Mouse (Mus musculus) forebrain, embryonic 16.5 days (tissue): Measurements from ENCODE around the gene Fth1. TPM values are rescaled to one million over a fixed set of nuclear protein-coding genes. Genes with fewer than 3 reads are reported as not detected.

Experiments used
- ATAC-seq: fragments of 200-750 bp; cut with Nextera tagmentation; 2 replicates; pipeline ENCODE4 v1.8.0; 2017; ENCODE audit warnings: mild to moderate bottlenecking, moderate library complexity
- H3K27ac ChIP-seq: fragments of 300-500 bp; sonication (generic); 2 replicates; pipeline ENCODE4 v1.5.1; 2014; ENCODE audit warnings: low read length, control low read depth
- H3K27me3 ChIP-seq: fragments of 300-500 bp; sonication (generic); replicated peaks from 2 replicates; pipeline ENCODE4 v1.6.1; 2014; ENCODE audit warnings: low read length; ENCODE audit not compliant: control insufficient read depth, insufficient read depth
- H3K36me3 ChIP-seq: fragments of 300-500 bp; sonication (generic); 2 replicates; pipeline ENCODE4 v1.6.1; 2014; ENCODE audit not compliant: control insufficient read depth, insufficient read depth
- H3K4me1 ChIP-seq: fragments of 300-500 bp; sonication (generic); replicated peaks from 2 replicates; pipeline ENCODE4 v1.6.1; 2014; ENCODE audit warnings: low read length; ENCODE audit not compliant: control insufficient read depth, insufficient read depth
- H3K4me2 ChIP-seq: fragments of 300-500 bp; sonication (generic); 2 replicates; pipeline ENCODE4 v1.6.1; 2014; ENCODE audit warnings: mild to moderate bottlenecking, low read length, control low read depth
- H3K4me3 ChIP-seq: fragments of 300-500 bp; sonication (generic); replicated peaks from 2 replicates; pipeline ENCODE4 v1.5.1; 2014; ENCODE audit warnings: mild to moderate bottlenecking, low read length, control low read depth
- H3K9ac ChIP-seq: fragments of 300-500 bp; sonication (generic); replicated peaks from 2 replicates; pipeline ENCODE4 v1.6.1; 2014; ENCODE audit warnings: low read depth, low read length, control low read depth
- H3K9me3 ChIP-seq: fragments of 300-500 bp; sonication (generic); 2 replicates; pipeline ENCODE4 v1.6.1; 2016; ENCODE audit warnings: low read length; ENCODE audit not compliant: control insufficient read depth
- WGBS: fragments of 180-500 bp; shearing (Covaris S2); extraction: QIAGEN DNeasy Blood & Tissue Kit; methylation state at CpG from one replicate; pipeline ENCODE4 v1.1.7; 2014; 5-methylcytosine and 5-hydroxymethylcytosine counted together
- polyA plus RNA-seq: library from polyadenylated mRNA; unstranded; fragments of >200 nt; fragmentation: Nextera tagmentation; extraction: Ambion mirVana; gene quantifications from 2 replicates; pipeline ENCODE4 v1.2.1, GENCODE M21; 2015

The Fth1 gene
- polyA plus RNA-seq, 1 experiment from 2014 or later = 1,497 TPM

DNA sequence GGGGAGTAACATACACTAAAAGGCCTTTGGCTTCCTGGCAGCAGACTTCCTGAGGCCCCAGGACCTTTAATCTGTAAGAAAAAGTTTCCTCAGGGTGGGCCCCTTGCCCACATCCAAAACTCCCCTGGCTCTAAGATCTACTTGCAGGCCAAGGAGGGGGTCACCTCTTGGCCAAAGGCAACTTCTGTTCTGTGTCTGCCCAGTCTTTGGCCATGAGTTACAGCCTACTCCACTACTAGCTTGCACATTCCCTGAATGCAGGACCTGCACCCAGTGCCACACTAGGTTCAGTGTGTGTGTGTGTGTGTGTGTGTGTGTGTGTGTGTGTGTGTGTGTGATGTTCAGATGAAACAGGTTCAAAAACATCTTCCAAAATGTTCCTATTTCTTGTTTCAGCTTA lies 7.2 kb downstream of the Fth1 start:
- Histone ChIP-seq H3K27ac (no peak overlapping the region), H3K9me3 (no peaks in the 10 kb centered on the region), H3K4me1 (peaks cover 14% of the 10 kb centered on the region), H3K27me3 (no peaks in the 10 kb centered on the region), H3K9ac (no peak overlapping the region), H3K4me3 (no peak overlapping the region), H3K4me2 (no peak overlapping the region), H3K36me3 (peaks cover 8% of the 10 kb centered on the region)
- ATAC-seq = no peak

DNA sequence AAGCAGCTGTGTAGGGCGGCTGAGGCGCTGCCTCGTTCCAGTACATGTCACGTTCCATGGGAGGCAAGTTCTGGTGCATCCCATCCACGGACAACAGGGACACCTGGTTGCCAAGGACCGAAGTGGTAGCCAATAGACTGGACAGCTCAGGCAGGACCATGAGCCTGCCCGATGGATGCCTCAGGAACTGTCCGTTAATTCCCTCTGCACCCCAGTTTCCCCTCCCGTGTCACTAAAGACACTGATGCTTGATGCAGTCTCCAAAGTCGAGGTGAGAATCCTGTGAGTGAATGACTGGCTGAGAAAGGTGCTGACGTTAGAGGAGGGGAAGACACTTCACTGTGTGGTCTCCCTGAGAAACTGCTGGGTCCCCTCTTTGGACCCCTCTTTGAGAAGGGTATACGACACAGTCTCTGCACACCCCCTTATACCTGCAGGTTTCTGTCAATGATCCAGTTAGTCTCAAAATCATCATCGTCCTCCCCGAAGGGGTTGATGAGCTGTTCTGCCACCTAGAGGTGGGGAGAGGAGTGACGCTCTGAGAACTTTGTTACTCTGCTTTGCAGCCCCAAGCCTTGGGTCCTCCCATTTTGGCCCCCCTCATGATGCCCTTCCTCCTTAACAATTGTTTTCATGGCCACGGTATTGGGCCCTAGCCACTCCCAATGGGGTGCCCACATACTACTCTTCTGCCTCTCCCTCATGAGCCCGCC lies 8.9 kb downstream of the Fth1 start:
- Histone ChIP-seq H3K9me3 (no peaks in the 10 kb centered on the region), H3K4me2 (no peak overlapping the region), H3K27me3 (no peaks in the 10 kb centered on the region), H3K36me3 (peaks cover 8% of the 10 kb centered on the region), H3K27ac (no peak overlapping the region), H3K4me3 (no peak overlapping the region), H3K4me1 (peaks cover 4% of the 10 kb centered on the region), H3K9ac (no peak overlapping the region)
- 68% methylated on average over 17 of the region's 17 CpGs for WGBS
- ATAC-seq = no peak

DNA sequence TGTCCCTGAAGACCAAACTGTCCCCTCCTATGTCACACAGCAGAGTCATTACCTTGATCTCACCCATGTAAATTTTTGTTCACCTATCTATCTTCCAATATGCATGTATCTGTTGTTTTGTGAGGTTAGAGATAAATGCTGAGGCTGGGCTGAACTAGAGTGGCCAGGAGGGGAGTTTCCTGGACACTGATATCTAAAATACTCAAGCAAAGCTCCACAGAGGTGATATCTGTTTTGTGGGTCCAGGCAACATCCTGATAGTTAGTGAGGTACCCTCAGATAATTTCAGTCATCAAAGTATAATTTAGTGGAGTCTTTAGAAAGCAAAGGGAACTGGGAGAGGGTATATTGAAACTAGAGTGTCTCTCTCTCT lies 9.5 kb downstream of the Fth1 start:
- Histone ChIP-seq H3K27me3 (no peaks in the 10 kb centered on the region), H3K4me1 (peaks cover 2% of the 10 kb centered on the region; the same call in 1 of the 2 replicates), H3K9me3 (no peaks in the 10 kb centered on the region), H3K4me3 (no peak overlapping the region), H3K36me3 (peaks cover 8% of the 10 kb centered on the region), H3K27ac (no peak overlapping the region), H3K4me2 (no peak overlapping the region), H3K9ac (no peak overlapping the region)
- no peak for ATAC-seq

DNA sequence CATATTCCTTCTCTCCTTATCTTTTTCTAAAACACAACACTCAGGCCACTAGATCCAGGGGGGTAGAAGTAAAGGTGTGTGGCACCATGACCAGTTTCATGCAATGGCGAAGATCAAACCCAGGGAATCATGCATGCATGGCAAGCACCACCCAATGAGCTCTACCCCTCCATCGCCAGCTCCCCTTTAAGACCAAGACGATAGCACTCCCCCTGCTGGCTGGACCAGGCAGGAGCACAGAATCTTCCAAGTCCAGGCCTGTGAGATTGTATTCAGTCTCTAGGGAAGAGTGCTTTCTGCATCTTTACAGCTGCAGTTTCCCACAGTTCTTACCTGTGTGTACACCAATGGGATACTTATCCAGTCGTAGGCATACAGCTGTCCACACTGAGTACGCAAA lies 10.9 kb downstream of the Fth1 start:
- Histone ChIP-seq H3K9ac (no peak overlapping the region), H3K9me3 (no peaks in the 10 kb centered on the region), H3K4me3 (no peak overlapping the region), H3K4me1 (peaks cover 2% of the 10 kb centered on the region; the same call in 1 of the 2 replicates), H3K27ac (no peak overlapping the region), H3K36me3 (no peaks in the 10 kb centered on the region), H3K27me3 (no peaks in the 10 kb centered on the region), H3K4me2 (no peak overlapping the region)
- 21% methylated on average over 5 of the region's 5 CpGs for WGBS
- ATAC-seq = 0 out of 2 replicates have a peak, but pooled peaks have one; percentile 6

DNA sequence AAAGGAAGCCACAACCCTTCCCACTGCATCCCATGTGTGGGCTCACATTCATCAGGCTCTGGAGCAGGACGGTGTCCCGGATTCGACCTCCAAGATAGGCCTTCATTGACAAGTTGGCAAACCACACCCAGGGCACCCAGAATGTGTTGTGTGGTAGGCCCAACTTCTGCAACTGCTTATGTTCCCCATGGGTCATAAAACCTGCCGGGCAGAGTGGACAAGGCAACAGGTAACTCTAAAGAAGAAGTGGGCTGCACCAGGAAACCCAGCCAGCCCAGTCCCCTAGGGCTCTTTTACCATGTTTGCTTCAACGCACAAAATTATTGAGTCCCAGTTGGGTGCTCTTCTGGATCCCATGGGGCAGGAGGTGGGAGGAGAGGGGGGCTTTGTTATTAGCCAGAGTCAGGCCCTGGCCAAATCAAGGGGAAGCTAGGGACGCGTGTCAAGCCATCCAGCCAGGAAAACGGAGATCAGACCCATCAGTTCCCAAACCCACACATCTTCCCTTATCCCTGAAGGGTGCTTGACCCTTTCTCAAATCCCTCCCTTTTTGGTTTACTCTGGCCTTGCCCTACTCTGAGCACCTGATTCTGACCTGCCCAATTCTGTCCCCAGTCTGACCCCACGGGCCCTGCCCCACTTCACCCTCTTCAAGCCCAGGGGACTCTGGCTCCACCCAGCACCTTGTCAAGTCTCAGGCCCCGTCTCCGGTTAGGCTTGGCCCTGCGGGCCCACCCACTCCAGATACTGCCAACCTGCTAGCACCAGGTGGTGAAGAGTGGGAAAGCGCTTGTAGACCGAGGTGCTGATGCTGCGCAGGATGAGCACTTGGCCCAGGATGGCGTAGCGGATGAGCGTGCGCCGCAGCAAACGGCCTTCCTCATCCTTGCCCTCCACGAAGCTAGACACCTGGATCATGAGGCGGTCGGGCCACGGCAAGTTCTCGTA lies 11.9 kb downstream of the Fth1 start:
- no peaks in the 10 kb centered on the region for H3K27me3 ChIP-seq
- peak; percentile 69 for ATAC-seq
- peak overlapping the region; percentile 22 for H3K4me3 ChIP-seq
- no peaks in the 10 kb centered on the region for H3K9me3 ChIP-seq
- no peak overlapping the region for H3K27ac ChIP-seq
- H3K9ac ChIP-seq = peak overlapping the region; percentile 7; the same call in 1 of the 2 replicates
- H3K36me3 ChIP-seq = no peaks in the 10 kb centered on the region
- H3K4me1 ChIP-seq = peaks cover 2% of the 10 kb centered on the region; the same call in 1 of the 2 replicates
- 47% methylated on average over 26 of the region's 26 CpGs for WGBS
- peak overlapping the region; percentile 29 for H3K4me2 ChIP-seq

DNA sequence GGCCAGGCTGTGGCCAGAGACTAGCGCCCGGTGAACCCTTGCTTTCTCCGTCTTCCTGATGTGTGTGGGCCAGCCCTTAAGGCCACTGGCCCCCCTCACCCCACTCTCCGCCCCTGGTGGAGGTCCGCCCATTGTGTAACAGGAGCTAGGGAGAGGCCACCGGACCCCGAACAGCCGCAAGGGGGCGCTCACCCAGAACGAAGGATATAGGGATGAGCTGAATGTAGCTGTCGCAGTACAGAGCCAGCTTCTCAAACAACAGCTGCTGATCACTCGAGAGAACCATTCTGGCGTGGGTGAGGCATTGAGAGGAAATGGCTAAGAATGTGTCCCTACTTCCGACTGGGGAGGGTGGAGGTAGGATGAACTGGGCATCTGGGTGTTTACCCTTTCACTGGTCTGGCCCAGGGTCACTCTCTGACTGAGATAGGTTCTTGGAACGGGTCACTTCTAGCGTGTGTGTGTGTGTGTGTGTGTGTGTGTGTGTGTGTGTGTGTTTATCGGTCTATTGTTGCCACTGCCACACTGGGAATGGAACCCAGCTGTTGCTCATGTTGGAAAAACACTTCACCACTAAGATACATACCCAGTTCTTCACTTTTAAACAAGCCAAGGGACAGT lies 12.7 kb downstream of the Fth1 start:
- 6% methylated on average over 17 of the region's 17 CpGs for WGBS
- no peaks in the 10 kb centered on the region for H3K9me3 ChIP-seq

DNA sequence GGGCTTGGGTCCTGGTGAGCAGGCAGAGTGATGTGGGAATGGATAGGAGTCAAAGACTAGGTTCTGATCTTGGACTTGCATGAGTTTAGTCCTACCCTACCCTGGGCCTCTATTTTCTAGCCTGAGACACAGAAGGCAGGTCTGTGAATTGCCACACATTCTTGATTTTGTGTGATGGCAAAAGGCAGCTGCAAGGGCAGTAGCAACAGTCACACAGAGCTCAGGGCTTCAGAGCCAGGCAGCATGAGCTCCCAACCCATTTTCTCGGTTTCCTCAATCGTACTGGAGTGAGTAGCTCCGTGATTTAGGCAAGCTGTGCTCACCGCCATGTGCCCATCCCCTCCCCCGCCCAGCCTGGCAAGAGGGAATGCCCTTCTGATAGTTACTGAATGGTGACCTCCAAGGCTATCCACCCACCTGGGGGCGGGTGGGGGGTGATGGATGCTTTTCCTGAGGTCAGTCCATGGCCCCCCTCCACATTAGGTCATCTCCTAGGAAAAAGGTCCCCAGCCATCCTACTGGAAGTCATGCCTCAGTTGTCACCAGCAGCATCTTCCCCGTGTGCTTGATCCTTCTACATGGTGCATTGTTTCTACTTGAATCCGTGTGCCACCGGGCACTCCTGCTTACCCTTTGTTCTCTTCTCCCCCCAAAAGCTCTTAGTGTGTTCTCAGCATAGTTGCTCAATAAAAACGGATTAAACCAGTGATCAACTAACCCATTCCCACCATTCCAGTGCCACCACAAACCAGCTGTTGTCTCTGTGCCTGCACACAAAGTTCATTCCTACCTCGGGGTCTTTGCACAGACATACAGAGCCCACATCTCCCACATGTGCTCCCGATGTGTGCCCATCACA lies 17.0 kb downstream of the Fth1 start:
- H3K27ac ChIP-seq = no peak overlapping the region
- peaks cover 2% of the 10 kb centered on the region; the same call in 1 of the 2 replicates for H3K4me1 ChIP-seq
- 0 out of 2 replicates have a peak, but pooled peaks cover 2% of the 10 kb centered on the region for H3K9me3 ChIP-seq
- 68% methylated on average over 12 of the region's 12 CpGs for whole genome bisulfite sequencing
- no peaks in the 10 kb centered on the region for H3K36me3 ChIP-seq
- no peak overlapping the region for H3K9ac ChIP-seq
- no peak overlapping the region for H3K4me2 ChIP-seq
- no peak overlapping the region for H3K4me3 ChIP-seq
- ATAC-seq = no peak
- H3K27me3 ChIP-seq = no peaks in the 10 kb centered on the region

More for the DNA sequence above, 12.7 kb downstream of the Fth1 start:
- Histone ChIP-seq H3K4me1 (peaks cover 2% of the 10 kb centered on the region; the same call in 1 of the 2 replicates), H3K4me2 (peak overlapping the region; percentile 29), H3K4me3 (peak overlapping the region; percentile 22), H3K9ac (peak overlapping the region; percentile 7), H3K27me3 (no peaks in the 10 kb centered on the region), H3K36me3 (no peaks in the 10 kb centered on the region), H3K27ac (no peak overlapping the region)
- peak; percentile 89 for ATAC-seq

DNA sequence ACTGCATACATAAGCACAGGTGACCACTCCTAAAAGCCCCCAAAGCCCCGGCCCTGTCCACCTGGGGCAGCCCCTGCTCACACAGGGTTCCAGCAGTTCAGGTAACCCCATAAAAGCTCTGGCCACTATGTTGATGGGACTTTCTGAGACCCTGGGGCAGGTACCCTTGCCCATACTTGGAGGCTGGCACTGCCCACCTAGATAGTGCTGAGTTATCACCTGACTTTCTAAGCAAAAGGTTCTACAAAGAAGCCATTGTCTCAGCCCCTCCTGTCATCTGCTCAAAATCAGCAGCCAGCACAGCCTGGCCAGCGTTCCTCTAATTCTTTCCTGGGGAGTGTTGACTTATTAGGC lies 17.6 kb downstream of the Fth1 start:
- Histone ChIP-seq H3K36me3 (no peaks in the 10 kb centered on the region), H3K9ac (no peak overlapping the region), H3K4me2 (no peak overlapping the region), H3K4me3 (no peak overlapping the region), H3K4me1 (peaks cover 2% of the 10 kb centered on the region; the same call in 1 of the 2 replicates), H3K9me3 (0 out of 2 replicates have a peak, but pooled peaks cover 2% of the 10 kb centered on the region), H3K27ac (no peak overlapping the region), H3K27me3 (no peaks in the 10 kb centered on the region)
- ATAC-seq = no peak
- WGBS = 76% methylated on average over 2 of the region's 2 CpGs
